Mouse (Mus musculus) cerebellum, adult 9-10 months (tissue): ENCODE results near the gene Smco2.

Experiments
- DNase-seq: peaks from one replicate; pipeline ENCODE4 v3.0.0; 2022

Gene Smco2

GRCm38 (mm10) chr6:146850050-146850449 is at the start of gene Smco2:
Gene Smco2, plus strand, starts transcription at chr6:146850104.
- no peak for DNase-seq

GRCm38 (mm10) chr6:146809991-146810390 is 39.9 kb upstream of the Smco2 start:
- DNase-seq: no peak

- no peak for DNase-seq
These were observed 36.9 kb upstream of the Smco2 start for GRCm38 (mm10) chr6:146813007-146813406.

- DNase-seq: no peak
These were observed 29.5 kb upstream of the Smco2 start for GRCm38 (mm10) chr6:146820177-146820965.

GRCm38 (mm10) chr6:146821958-146822357 is 27.9 kb upstream of the Smco2 start:
- no peak for DNase-seq

- peak; percentile 43 for DNase-seq
These were observed 25.0 kb upstream of the Smco2 start for GRCm38 (mm10) chr6:146824727-146825486.

GRCm38 (mm10) chr6:146825487-146825773 is 24.5 kb upstream of the Smco2 start:
- no peak for DNase-seq

- no peak for DNase-seq
These were observed 18.6 kb upstream of the Smco2 start for GRCm38 (mm10) chr6:146831320-146831719.

GRCm38 (mm10) chr6:146833485-146834314 is 16.2 kb upstream of the Smco2 start:
- DNase-seq: peak; percentile 20

- no peak for DNase-seq
These were observed 15.6 kb upstream of the Smco2 start for GRCm38 (mm10) chr6:146834342-146834741.

GRCm38 (mm10) chr6:146835784-146836183 is 14.1 kb upstream of the Smco2 start:
- DNase-seq: no peak

- no peak for DNase-seq
These were observed 12.6 kb upstream of the Smco2 start for GRCm38 (mm10) chr6:146837316-146837715.

GRCm38 (mm10) chr6:146838366-146838765 is 11.5 kb upstream of the Smco2 start:
- no peak for DNase-seq

- DNase-seq: no peak
These were observed 11.0 kb upstream of the Smco2 start for GRCm38 (mm10) chr6:146838863-146839262.

GRCm38 (mm10) chr6:146844867-146845266 is 5.0 kb upstream of the Smco2 start:
- no peak for DNase-seq

- no peak for DNase-seq
These were observed 4.6 kb upstream of the Smco2 start for GRCm38 (mm10) chr6:146845347-146845746.

GRCm38 (mm10) chr6:146845961-146846750 is 3.7 kb upstream of the Smco2 start:
- no peak for DNase-seq

GRCm38 (mm10) chr6:146847402-146847801 is 2.5 kb upstream of the Smco2 start:
- DNase-seq: no peak

GRCm38 (mm10) chr6:146848281-146848680 is 1.6 kb upstream of the Smco2 start:
- DNase-seq: no peak

GRCm38 (mm10) chr6:146851916-146852315 is 2.0 kb downstream of the Smco2 start:
- DNase-seq: no peak

GRCm38 (mm10) chr6:146852739-146853138 is 2.8 kb downstream of the Smco2 start:
- no peak for DNase-seq

- no peak for DNase-seq
These were observed 5.3 kb downstream of the Smco2 start for GRCm38 (mm10) chr6:146855185-146855584.

- DNase-seq: no peak
These were observed 7.5 kb downstream of the Smco2 start for GRCm38 (mm10) chr6:146857386-146857785.
